ENCODE assay signal across 22 mouse cellular contexts in the genomic region with DNA sequence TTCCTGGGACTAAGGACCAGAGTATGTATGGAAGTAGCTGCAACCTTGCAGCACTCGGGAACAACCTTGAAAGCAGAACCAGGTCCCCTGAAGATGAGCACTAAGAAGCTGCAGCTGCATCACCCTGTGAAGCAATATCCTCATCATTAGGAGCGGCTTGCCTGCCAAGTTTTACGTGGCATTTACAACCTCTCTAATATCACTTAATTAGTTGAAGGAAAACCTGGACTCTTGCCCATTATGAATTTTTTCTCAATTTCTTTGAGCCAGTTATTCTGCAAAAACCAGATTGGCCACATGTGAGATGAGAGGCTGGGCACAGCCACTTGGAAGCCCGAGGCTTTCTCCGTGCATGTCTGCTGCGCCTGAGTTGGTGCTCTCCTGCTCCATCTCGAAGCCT. TPM values are rescaled to one million over a fixed set of nuclear protein-coding genes. Genes with fewer than 3 reads are reported as not detected.
DNase-seq lines count a peak whose midpoint lies in the region; ATAC-seq and TF ChIP-seq lines count a peak whose summit lies in the region.
"Had no signal": no experiment of that assay in that cellular context is flagged by ENCODE, and none has a peak within 500 bp of the region (broad histone marks: within the 10 kb centered on the region; RNA-seq: fewer than 3 reads in every experiment).

No protein-coding gene starts in this region.

- no peak for TF ChIP-seq POLR2A in lung, adult 2 months (IDR thresholded peaks at IDR 0.05; ENCODE audit: borderline replicate concordance, extremely low read depth, low read depth, low read length)

- H3K9me3 ChIP-seq in lung, embryonic 14.5 days (ENCODE audit: low read depth, low read length): no peaks in the 10 kb centered on the region
- H3K9me3 ChIP-seq in lung, postnatal 0 days (ENCODE audit: low read length): no peaks in the 10 kb centered on the region
- H3K9me3 ChIP-seq: embryonic facial prominence, embryonic 10.5 days; embryonic facial prominence, embryonic 12.5 days; forebrain, embryonic 10.5 days; forebrain, embryonic 12.5 days had no signal

- no peaks in the 10 kb centered on the region for H3K4me1 ChIP-seq in lung, embryonic 14.5 days (ENCODE audit: insufficient read depth)
- H3K4me1 ChIP-seq in lung, postnatal 0 days (ENCODE audit: insufficient read depth, low read depth, low read length): no peaks in the 10 kb centered on the region
- no peaks in the 10 kb centered on the region for H3K4me1 ChIP-seq in lung, adult 2 months (ENCODE audit: control insufficient read depth, insufficient read depth, low read length)
- H3K4me1 ChIP-seq: embryonic facial prominence, embryonic 12.5 days had no signal

- DNase-seq in lung, embryonic 14.5 days: peak; percentile 82
- DNase-seq in lung, postnatal 14 days: no peak
- DNase-seq in lung, postnatal 0 days (ENCODE audit: low spot score): peak; percentile 65
- DNase-seq in lung, adult 2 months: no peak
- DNase-seq in lung, postnatal 10 days: peak; percentile 46
- peak; percentile 26 for DNase-seq in lung, postnatal 36 days
- no peak for DNase-seq in Muller cell, postnatal 12 days (ENCODE audit: inconsistent ontology term)
- no peak for DNase-seq in MN1 (ENCODE audit: low spot score)
- DNase-seq: adrenal gland, adult 2 months; adrenal gland, postnatal 10 days; adrenal gland, postnatal 25 days; cerebellum, adult 11-12 months; cerebellum, adult 2 months; cerebellum, adult 9-10 months; cerebellum, postnatal 10 days; cerebellum, postnatal 25 days had no signal

- no peak overlapping the region for H3K9ac ChIP-seq in lung, embryonic 14.5 days
- no peak overlapping the region for H3K9ac ChIP-seq in lung, postnatal 0 days (replicated peaks; ENCODE audit: low read depth)
- H3K9ac ChIP-seq: embryonic facial prominence, embryonic 12.5 days; forebrain, embryonic 12.5 days had no signal

- peaks cover 60% of the 10 kb centered on the region for H3K36me3 ChIP-seq in lung, embryonic 14.5 days (ENCODE audit: insufficient read depth)
- H3K36me3 ChIP-seq in lung, postnatal 0 days (ENCODE audit: insufficient read depth, low read length): peaks cover 7% of the 10 kb centered on the region; the same call in 1 of the 2 replicates

- no peaks in the 10 kb centered on the region for H3K27me3 ChIP-seq in lung, embryonic 14.5 days (ENCODE audit: insufficient read depth, low read length)
- H3K27me3 ChIP-seq in lung, postnatal 0 days (replicated peaks; ENCODE audit: insufficient read depth, low read length): no peaks in the 10 kb centered on the region
- H3K27me3 ChIP-seq: embryonic facial prominence, embryonic 12.5 days had no signal

- no peak overlapping the region for H3K4me3 ChIP-seq in lung, embryonic 14.5 days (ENCODE audit: low read depth, low read length)
- H3K4me3 ChIP-seq in lung, postnatal 0 days (ENCODE audit: low read depth, low read length): no peak overlapping the region
- no peak overlapping the region for H3K4me3 ChIP-seq in lung, adult 2 months (replicated peaks; ENCODE audit: extremely low read depth, low read depth, low read length)
- H3K4me3 ChIP-seq: embryonic facial prominence, embryonic 10.5 days; embryonic facial prominence, embryonic 12.5 days; forebrain, embryonic 10.5 days; forebrain, embryonic 12.5 days had no signal

- H3K27ac ChIP-seq in lung, embryonic 14.5 days (ENCODE audit: low read depth): no peak overlapping the region
- H3K27ac ChIP-seq in lung, postnatal 0 days (ENCODE audit: low read length): no peak overlapping the region
- H3K27ac ChIP-seq: embryonic facial prominence, embryonic 10.5 days; embryonic facial prominence, embryonic 12.5 days; forebrain, embryonic 10.5 days; forebrain, embryonic 12.5 days had no signal

- no peak for ATAC-seq in lung, embryonic 14.5 days (ENCODE audit: insufficient read depth)
- ATAC-seq in lung, postnatal 0 days: peak; percentile 43; the same call in 1 of the 2 replicates
- ATAC-seq: forebrain, embryonic 14.5 days; forebrain, embryonic 16.5 days had no signal

- H3K4me2 ChIP-seq in lung, embryonic 14.5 days: no peak overlapping the region
- H3K4me2 ChIP-seq in lung, postnatal 0 days (replicated peaks; ENCODE audit: low read depth, low read length): no peak overlapping the region
- H3K4me2 ChIP-seq: embryonic facial prominence, embryonic 12.5 days; forebrain, embryonic 12.5 days had no signal

- TF ChIP-seq EP300 in lung, postnatal 0 days (IDR thresholded peaks at IDR 0.05): no peak

- 63% methylated on average over 7 of the region's 7 CpGs for whole genome bisulfite sequencing in lung, embryonic 14.5 days
- 59% methylated on average over 7 of the region's 7 CpGs for WGBS in lung, postnatal 0 days
- WGBS in lung, adult 2 months: 66% methylated on average over 7 of the region's 7 CpGs

- TF ChIP-seq CTCF in lung, embryonic 14.5 days (IDR thresholded peaks at IDR 0.05; ENCODE audit: low read depth): no peak
- TF ChIP-seq CTCF in lung, postnatal 0 days (IDR thresholded peaks at IDR 0.05): no peak
- no peak for TF ChIP-seq CTCF in lung, adult 2 months (IDR thresholded peaks at IDR 0.05; ENCODE audit: insufficient read depth, low read length)

RNA-seq across cellular contexts. Expression of a gene that starts 20.6 kb away (rescaled TPM):
- not detected in 2 replicates for polyA plus RNA-seq in lung, embryonic 14.5 days (2014; fragmentation: Nextera tagmentation; extraction: Ambion mirVana)
- 0.06 TPM in 1 of 2 replicates, not detected in the other for polyA plus RNA-seq in lung, postnatal 0 days (2015; fragmentation: Nextera tagmentation; extraction: Ambion mirVana)
- 0.58 and 0.70 TPM in 2 replicates for polyA plus RNA-seq in lung, adult 2 months (2012; rRNA removed)

RNA-seq across cellular contexts. Expression of a gene that starts 55.7 kb away (rescaled TPM):
- polyA plus RNA-seq in lung, embryonic 14.5 days (2014; fragmentation: Nextera tagmentation; extraction: Ambion mirVana): 15.6 and 16.5 TPM in 2 replicates
- 5.9 and 6.8 TPM in 2 replicates for polyA plus RNA-seq in lung, postnatal 0 days (2015; fragmentation: Nextera tagmentation; extraction: Ambion mirVana)
- 2.8 and 3.8 TPM in 2 replicates for polyA plus RNA-seq in lung, adult 2 months (2012; rRNA removed)

RNA-seq across cellular contexts. Expression of a gene that starts 55.7 kb away (rescaled TPM):
- polyA plus RNA-seq in lung, embryonic 14.5 days (2014; fragmentation: Nextera tagmentation; extraction: Ambion mirVana): 27.8 and 29.0 TPM in 2 replicates
- polyA plus RNA-seq in lung, postnatal 0 days (2015; fragmentation: Nextera tagmentation; extraction: Ambion mirVana): 4.5 and 5.3 TPM in 2 replicates
- 8.6 and 10.2 TPM in 2 replicates for polyA plus RNA-seq in lung, adult 2 months (2012; rRNA removed)

Comparison
In these comparisons a context has a peak if more than half of its experiments do, and no peak if none do; other contexts are left out.
1. DNase-seq: peak in lung, embryonic 14.5 days (single experiment), lung, postnatal 0 days (single experiment), lung, postnatal 10 days (single experiment) and lung, postnatal 36 days (single experiment); none in lung, postnatal 14 days (single experiment), lung, adult 2 months (single experiment), Muller cell, postnatal 12 days (single experiment) and MN1 (single experiment).